Mouse (Mus musculus): ENCODE data around the gene Kctd15. TPM values are rescaled to one million over a fixed set of nuclear protein-coding genes. Genes with fewer than 3 reads are reported as not detected.
A peak's percentile ranks its signal among the peaks of the same experiment; 100 is the strongest.

Gene Kctd15
- polyA plus RNA-seq, 1 experiment from 2014 or later, result 20.7 TPM

- DNase-seq (ENCODE audit: low spot score) (no peak), ATAC-seq (replicated peaks; ENCODE audit: insufficient number of reproducible peaks, low FRiP score, low TSS enrichment, low read depth) (0 out of 2 replicates have a peak, but pooled peaks have one; percentile 49)
- H3K4me3 ChIP-seq (ENCODE audit: low read depth, low read length), result no peak overlapping the region
- no peaks in the 10 kb centered on the region for H3K36me3 ChIP-seq (replicated peaks; ENCODE audit: control insufficient read depth, insufficient read depth, low read depth, low read length)
- peak overlapping the region; percentile 17; the same call in 1 of the 2 replicates for H3K27ac ChIP-seq (replicated peaks; ENCODE audit: low read depth, low read length)
- H3K4me1 ChIP-seq (ENCODE audit: control insufficient read depth, insufficient read depth, low read length), result peaks cover 8% of the 10 kb centered on the region; the same call in 1 of the 2 replicates
- H3K4me2 ChIP-seq (ENCODE audit: low read depth, low read length), result no peak overlapping the region
- H3K9ac ChIP-seq (replicated peaks; ENCODE audit: low read length), result no peak overlapping the region
- H3K9me3 ChIP-seq (replicated peaks; ENCODE audit: control insufficient read depth, low read length), result no peaks in the 10 kb centered on the region
- no peaks in the 10 kb centered on the region for H3K27me3 ChIP-seq (ENCODE audit: control insufficient read depth, insufficient read depth, low read length)
- WGBS, result 63% methylated on average over 5 of the region's 5 CpGs
Observed at GRCm38 (mm10) chr7:34607334-34607970, 49.1 kb downstream of the Kctd15 start.

- peak overlapping the region; percentile 52; the same call in 1 of the 2 replicates for H3K27ac ChIP-seq (replicated peaks; ENCODE audit: low read depth, low read length)
Observed at GRCm38 (mm10) chr7:34606729-34607128, 49.8 kb downstream of the Kctd15 start.

GRCm38 (mm10) chr7:34606051-34606450, 50.5 kb downstream of the Kctd15 start:
- WGBS, result 23% methylated on average over 15 of the region's 15 CpGs
- Histone ChIP-seq H3K4me3 (ENCODE audit: low read depth, low read length) (no peak overlapping the region), H3K36me3 (replicated peaks; ENCODE audit: control insufficient read depth, insufficient read depth, low read depth, low read length) (no peaks in the 10 kb centered on the region), H3K27ac (replicated peaks; ENCODE audit: low read depth, low read length) (0 out of 2 replicates have a peak overlapping the region, but pooled peaks have one; percentile 52), H3K4me2 (ENCODE audit: low read depth, low read length) (peak overlapping the region; percentile 19; the same call in 1 of the 2 replicates), H3K9ac (replicated peaks; ENCODE audit: low read length) (peak overlapping the region; percentile 30; the same call in 1 of the 2 replicates), H3K27me3 (ENCODE audit: control insufficient read depth, insufficient read depth, low read length) (no peaks in the 10 kb centered on the region), H3K4me1 (ENCODE audit: control insufficient read depth, insufficient read depth, low read length) (peaks cover 8% of the 10 kb centered on the region; the same call in 1 of the 2 replicates), H3K9me3 (replicated peaks; ENCODE audit: control insufficient read depth, low read length) (no peaks in the 10 kb centered on the region)
- peak; percentile 49 for DNase-seq (ENCODE audit: low spot score)
- no peak for ATAC-seq (replicated peaks; ENCODE audit: insufficient number of reproducible peaks, low FRiP score, low TSS enrichment, low read depth)

More at GRCm38 (mm10) chr7:34606729-34607128, 49.8 kb downstream of the Kctd15 start:
- Histone ChIP-seq H3K9ac (replicated peaks; ENCODE audit: low read length) (no peak overlapping the region), H3K4me3 (ENCODE audit: low read depth, low read length) (no peak overlapping the region), H3K4me1 (ENCODE audit: control insufficient read depth, insufficient read depth, low read length) (peaks cover 8% of the 10 kb centered on the region; the same call in 1 of the 2 replicates), H3K36me3 (replicated peaks; ENCODE audit: control insufficient read depth, insufficient read depth, low read depth, low read length) (no peaks in the 10 kb centered on the region), H3K9me3 (replicated peaks; ENCODE audit: control insufficient read depth, low read length) (no peaks in the 10 kb centered on the region), H3K4me2 (ENCODE audit: low read depth, low read length) (no peak overlapping the region), H3K27me3 (ENCODE audit: control insufficient read depth, insufficient read depth, low read length) (no peaks in the 10 kb centered on the region)
- ATAC-seq (replicated peaks; ENCODE audit: insufficient number of reproducible peaks, low FRiP score, low TSS enrichment, low read depth), result peak; percentile 37; the same call in 1 of the 2 replicates
- DNase-seq (ENCODE audit: low spot score), result peak; percentile 75
- 11% methylated on average over 11 of the region's 11 CpGs for WGBS

- Histone ChIP-seq H3K4me3 (ENCODE audit: low read depth, low read length) (no peak overlapping the region), H3K4me2 (ENCODE audit: low read depth, low read length) (no peak overlapping the region), H3K27ac (replicated peaks; ENCODE audit: low read depth, low read length) (no peak overlapping the region), H3K36me3 (replicated peaks; ENCODE audit: control insufficient read depth, insufficient read depth, low read depth, low read length) (no peaks in the 10 kb centered on the region), H3K9ac (replicated peaks; ENCODE audit: low read length) (no peak overlapping the region; the same call in 1 of the 2 replicates), H3K27me3 (ENCODE audit: control insufficient read depth, insufficient read depth, low read length) (no peaks in the 10 kb centered on the region), H3K4me1 (ENCODE audit: control insufficient read depth, insufficient read depth, low read length) (peaks cover 4% of the 10 kb centered on the region; the same call in 1 of the 2 replicates), H3K9me3 (replicated peaks; ENCODE audit: control insufficient read depth, low read length) (no peaks in the 10 kb centered on the region)
- no peak for ATAC-seq (replicated peaks; ENCODE audit: insufficient number of reproducible peaks, low FRiP score, low TSS enrichment, low read depth)
- peak; percentile 47 for DNase-seq (ENCODE audit: low spot score)
- 28% methylated on average over 9 of the region's 9 CpGs for WGBS
Observed at GRCm38 (mm10) chr7:34598576-34598975, 58.0 kb downstream of the Kctd15 start.

GRCm38 (mm10) chr7:34597986-34598385, 58.5 kb downstream of the Kctd15 start:
- H3K4me1 ChIP-seq (ENCODE audit: control insufficient read depth, insufficient read depth, low read length), result peaks cover 4% of the 10 kb centered on the region; the same call in 1 of the 2 replicates
- no peak for DNase-seq (ENCODE audit: low spot score)
- H3K9ac ChIP-seq (replicated peaks; ENCODE audit: low read length), result no peak overlapping the region
- H3K4me2 ChIP-seq (ENCODE audit: low read depth, low read length), result no peak overlapping the region
- no peaks in the 10 kb centered on the region for H3K27me3 ChIP-seq (ENCODE audit: control insufficient read depth, insufficient read depth, low read length)
- no peaks in the 10 kb centered on the region for H3K9me3 ChIP-seq (replicated peaks; ENCODE audit: control insufficient read depth, low read length)
- ATAC-seq (replicated peaks; ENCODE audit: insufficient number of reproducible peaks, low FRiP score, low TSS enrichment, low read depth), result no peak
- no peak overlapping the region for H3K27ac ChIP-seq (replicated peaks; ENCODE audit: low read depth, low read length)
- 94% methylated on average over 9 of the region's 9 CpGs for WGBS
- no peak overlapping the region for H3K4me3 ChIP-seq (ENCODE audit: low read depth, low read length)
- H3K36me3 ChIP-seq (replicated peaks; ENCODE audit: control insufficient read depth, insufficient read depth, low read depth, low read length), result no peaks in the 10 kb centered on the region

- Histone ChIP-seq H3K36me3 (replicated peaks; ENCODE audit: control insufficient read depth, insufficient read depth, low read depth, low read length) (no peaks in the 10 kb centered on the region), H3K4me2 (ENCODE audit: low read depth, low read length) (no peak overlapping the region), H3K27me3 (ENCODE audit: control insufficient read depth, insufficient read depth, low read length) (no peaks in the 10 kb centered on the region), H3K4me3 (ENCODE audit: low read depth, low read length) (no peak overlapping the region), H3K27ac (replicated peaks; ENCODE audit: low read depth, low read length) (peak overlapping the region; percentile 29; the same call in 1 of the 2 replicates), H3K9ac (replicated peaks; ENCODE audit: low read length) (peak overlapping the region; percentile 14; the same call in 1 of the 2 replicates), H3K9me3 (replicated peaks; ENCODE audit: control insufficient read depth, low read length) (no peaks in the 10 kb centered on the region), H3K4me1 (ENCODE audit: control insufficient read depth, insufficient read depth, low read length) (peaks cover 4% of the 10 kb centered on the region; the same call in 1 of the 2 replicates)
- DNase-seq (ENCODE audit: low spot score) (peak; percentile 54), ATAC-seq (replicated peaks; ENCODE audit: insufficient number of reproducible peaks, low FRiP score, low TSS enrichment, low read depth) (no peak)
- WGBS, result 23% methylated on average over 14 of the region's 14 CpGs
Observed at GRCm38 (mm10) chr7:34596531-34597235, 59.8 kb downstream of the Kctd15 start.

GRCm38 (mm10) chr7:34595307-34595565, 61.3 kb downstream of the Kctd15 start:
- Histone ChIP-seq H3K27ac (replicated peaks; ENCODE audit: low read depth, low read length) (no peak overlapping the region), H3K9me3 (replicated peaks; ENCODE audit: control insufficient read depth, low read length) (no peaks in the 10 kb centered on the region), H3K27me3 (ENCODE audit: control insufficient read depth, insufficient read depth, low read length) (no peaks in the 10 kb centered on the region), H3K36me3 (replicated peaks; ENCODE audit: control insufficient read depth, insufficient read depth, low read depth, low read length) (no peaks in the 10 kb centered on the region), H3K4me3 (ENCODE audit: low read depth, low read length) (no peak overlapping the region), H3K9ac (replicated peaks; ENCODE audit: low read length) (no peak overlapping the region), H3K4me2 (ENCODE audit: low read depth, low read length) (no peak overlapping the region), H3K4me1 (ENCODE audit: control insufficient read depth, insufficient read depth, low read length) (peaks cover 4% of the 10 kb centered on the region; the same call in 1 of the 2 replicates)
- ATAC-seq (replicated peaks; ENCODE audit: insufficient number of reproducible peaks, low FRiP score, low TSS enrichment, low read depth) (no peak), DNase-seq (ENCODE audit: low spot score) (no peak)
- 67% methylated on average over 4 of the region's 4 CpGs for WGBS
